ENCODE assay signal across 18 mouse cellular contexts in genomic region chr15:31250676-31251075, GRCm38 (mm10). TPM values are rescaled to one million over a fixed set of nuclear protein-coding genes. Genes with fewer than 3 reads are reported as not detected.
DNase-seq lines count a peak whose midpoint lies in the region; ATAC-seq and TF ChIP-seq lines count a peak whose summit lies in the region.
"Had no signal": no experiment of that assay in that cellular context is flagged by ENCODE, and none has a peak within 500 bp of the region (broad histone marks: within the 10 kb centered on the region; RNA-seq: fewer than 3 reads in every experiment).

No protein-coding gene starts in this region.

- H3K27ac ChIP-seq in forebrain, embryonic 13.5 days: no peak overlapping the region
- no peak overlapping the region for H3K27ac ChIP-seq in forebrain, embryonic 10.5 days
- H3K27ac ChIP-seq in liver, adult 2 months (replicated peaks; ENCODE audit: insufficient read depth, low read depth, low read length): peak overlapping the region; percentile 80
- H3K27ac ChIP-seq in neural tube, embryonic 13.5 days (replicated peaks): 0 out of 2 replicates have a peak overlapping the region, but pooled peaks have one; percentile 29
- H3K27ac ChIP-seq in neural tube, embryonic 15.5 days (replicated peaks): no peak overlapping the region
- H3K27ac ChIP-seq in embryonic facial prominence, embryonic 15.5 days (replicated peaks): 0 out of 2 replicates have a peak overlapping the region, but pooled peaks have one; percentile 2
- H3K27ac ChIP-seq: heart, adult 2 months; limb, embryonic 10.5 days had no signal

- TF ChIP-seq CTCF in liver, adult 2 months (IDR thresholded peaks at IDR 0.05; ENCODE audit: low read depth, low read length): no peak

- peaks cover 22% of the 10 kb centered on the region for H3K79me2 ChIP-seq in liver, adult 2 months (ENCODE audit: control insufficient read depth, insufficient read depth, low read length)

- H3K27me3 ChIP-seq in forebrain, embryonic 13.5 days: no peaks in the 10 kb centered on the region
- no peaks in the 10 kb centered on the region for H3K27me3 ChIP-seq in forebrain, embryonic 10.5 days (ENCODE audit: poor library complexity, severe bottlenecking)
- H3K27me3 ChIP-seq in liver, adult 2 months (ENCODE audit: control insufficient read depth, insufficient read depth, low read length): no peaks in the 10 kb centered on the region
- H3K27me3 ChIP-seq in neural tube, embryonic 13.5 days: no peaks in the 10 kb centered on the region
- no peaks in the 10 kb centered on the region for H3K27me3 ChIP-seq in neural tube, embryonic 15.5 days (replicated peaks)
- no peaks in the 10 kb centered on the region for H3K27me3 ChIP-seq in embryonic facial prominence, embryonic 15.5 days
- H3K27me3 ChIP-seq: heart, embryonic 12.5 days; limb, embryonic 15.5 days had no signal

- TF ChIP-seq POLR2A in liver, adult 2 months (IDR thresholded peaks at IDR 0.05; ENCODE audit: extremely low read depth, insufficient read depth, low read length): no peak

- H3K4me1 ChIP-seq in forebrain, embryonic 13.5 days: peaks cover 17% of the 10 kb centered on the region
- H3K4me1 ChIP-seq in forebrain, embryonic 10.5 days: peaks cover 40% of the 10 kb centered on the region
- H3K4me1 ChIP-seq in liver, adult 2 months (ENCODE audit: control insufficient read depth, insufficient read depth, low read length): peaks cover 48% of the 10 kb centered on the region
- peaks cover 24% of the 10 kb centered on the region for H3K4me1 ChIP-seq in neural tube, embryonic 13.5 days (replicated peaks)
- peaks cover 20% of the 10 kb centered on the region for H3K4me1 ChIP-seq in neural tube, embryonic 15.5 days
- H3K4me1 ChIP-seq in embryonic facial prominence, embryonic 15.5 days: peaks cover 50% of the 10 kb centered on the region

- H3K9ac ChIP-seq in forebrain, embryonic 13.5 days: no peak overlapping the region
- H3K9ac ChIP-seq in liver, adult 2 months (ENCODE audit: low read depth, low read length): no peak overlapping the region
- H3K9ac ChIP-seq in neural tube, embryonic 13.5 days: no peak overlapping the region
- no peak overlapping the region for H3K9ac ChIP-seq in neural tube, embryonic 15.5 days (replicated peaks)
- no peak overlapping the region for H3K9ac ChIP-seq in embryonic facial prominence, embryonic 15.5 days
- H3K9ac ChIP-seq: heart, embryonic 12.5 days; limb, embryonic 15.5 days had no signal

- no peaks in the 10 kb centered on the region for H3K9me3 ChIP-seq in forebrain, embryonic 13.5 days (replicated peaks)
- no peaks in the 10 kb centered on the region for H3K9me3 ChIP-seq in forebrain, embryonic 10.5 days
- no peaks in the 10 kb centered on the region for H3K9me3 ChIP-seq in neural tube, embryonic 13.5 days
- no peaks in the 10 kb centered on the region for H3K9me3 ChIP-seq in neural tube, embryonic 15.5 days (replicated peaks)
- H3K9me3 ChIP-seq in embryonic facial prominence, embryonic 15.5 days (replicated peaks): no peaks in the 10 kb centered on the region
- H3K9me3 ChIP-seq: heart, embryonic 12.5 days; limb, embryonic 10.5 days; limb, embryonic 15.5 days had no signal

- H3K36me3 ChIP-seq in forebrain, embryonic 13.5 days (ENCODE audit: poor library complexity, severe bottlenecking): no peaks in the 10 kb centered on the region
- H3K36me3 ChIP-seq in forebrain, embryonic 10.5 days (replicated peaks): no peaks in the 10 kb centered on the region
- H3K36me3 ChIP-seq in liver, adult 2 months (ENCODE audit: control insufficient read depth, insufficient read depth, low read length): no peaks in the 10 kb centered on the region
- H3K36me3 ChIP-seq in neural tube, embryonic 13.5 days: no peaks in the 10 kb centered on the region
- H3K36me3 ChIP-seq in neural tube, embryonic 15.5 days: no peaks in the 10 kb centered on the region
- H3K36me3 ChIP-seq in embryonic facial prominence, embryonic 15.5 days: no peaks in the 10 kb centered on the region
- H3K36me3 ChIP-seq: heart, embryonic 12.5 days; limb, embryonic 10.5 days; limb, embryonic 15.5 days had no signal

- no peak overlapping the region for H3K4me2 ChIP-seq in forebrain, embryonic 13.5 days
- no peak overlapping the region for H3K4me2 ChIP-seq in neural tube, embryonic 13.5 days
- H3K4me2 ChIP-seq in neural tube, embryonic 15.5 days: no peak overlapping the region
- no peak overlapping the region for H3K4me2 ChIP-seq in embryonic facial prominence, embryonic 15.5 days (replicated peaks)
- H3K4me2 ChIP-seq: heart, embryonic 12.5 days; limb, embryonic 15.5 days had no signal

- 62% methylated on average over 3 of the region's 3 CpGs for WGBS in forebrain, embryonic 13.5 days
- WGBS in forebrain, embryonic 10.5 days: 78% methylated on average over 3 of the region's 3 CpGs
- WGBS in liver, adult 2 months: 94% methylated on average over 3 of the region's 3 CpGs
- 43% methylated on average over 3 of the region's 3 CpGs for WGBS in neural tube, embryonic 13.5 days
- 29% methylated on average over 3 of the region's 3 CpGs for WGBS in neural tube, embryonic 15.5 days
- WGBS in embryonic facial prominence, embryonic 15.5 days: 62% methylated on average over 3 of the region's 3 CpGs

- no peak overlapping the region for H3K4me3 ChIP-seq in forebrain, embryonic 13.5 days
- no peak overlapping the region for H3K4me3 ChIP-seq in forebrain, embryonic 10.5 days
- no peak overlapping the region for H3K4me3 ChIP-seq in liver, adult 2 months (ENCODE audit: insufficient read depth, low read depth, low read length)
- H3K4me3 ChIP-seq in neural tube, embryonic 13.5 days: no peak overlapping the region
- no peak overlapping the region for H3K4me3 ChIP-seq in neural tube, embryonic 15.5 days (replicated peaks)
- no peak overlapping the region for H3K4me3 ChIP-seq in embryonic facial prominence, embryonic 15.5 days (replicated peaks)
- H3K4me3 ChIP-seq: heart, adult 2 months; heart, embryonic 12.5 days; limb, embryonic 10.5 days; limb, embryonic 15.5 days had no signal

- no peak for DNase-seq in forebrain, embryonic 10.5 days (ENCODE audit: extremely low spot score, low spot score)
- no peak for DNase-seq in liver, adult 2 months (ENCODE audit: extremely low read depth, low read depth, low spot score)
- DNase-seq in liver: no peak
- no peak for DNase-seq in thymus, adult 18-20 months
- DNase-seq: adrenal gland, postnatal 25 days; heart, adult 2 months; heart, postnatal 4 days; kidney, adult 9 months; kidney, postnatal 10 days; lung, postnatal 36 days had no signal

- ATAC-seq in forebrain, embryonic 13.5 days: peak; percentile 28; the same call in 1 of the 2 replicates
- peak; percentile 71 for ATAC-seq in neural tube, embryonic 13.5 days (ENCODE audit: low read depth)
- no peak for ATAC-seq in neural tube, embryonic 15.5 days (ENCODE audit: low FRiP score)
- ATAC-seq in embryonic facial prominence, embryonic 15.5 days (ENCODE audit: insufficient number of reproducible peaks, low FRiP score, low TSS enrichment, low read depth): no peak
- ATAC-seq: CD4-positive, CD25-positive, alpha-beta regulatory T cell, adult 4 months had no signal

RNA-seq across cellular contexts. Expression of gene Dap, which starts 26.6 kb away (rescaled TPM):
- 23.3 and 23.8 TPM in 2 replicates for polyA plus RNA-seq in forebrain, embryonic 13.5 days (2015; fragmentation: Nextera tagmentation; extraction: Ambion mirVana)
- 29.0 and 31.9 TPM in 2 replicates for polyA plus RNA-seq in forebrain, embryonic 10.5 days (2016; fragmentation: Nextera tagmentation; extraction: Ambion mirVana)
- total RNA-seq in liver, adult 2 months (2014; rRNA removed): 53.6 and 63.8 TPM in 2 replicates
- 156 and 257 TPM in 2 replicates for polyA plus RNA-seq in liver, adult 2 months (2012; rRNA removed)
- polyA plus RNA-seq in neural tube, embryonic 13.5 days (2015; fragmentation: Nextera tagmentation; extraction: Ambion mirVana): 33.4 and 34.7 TPM in 2 replicates
- polyA plus RNA-seq in neural tube, embryonic 15.5 days (2015; fragmentation: Nextera tagmentation; extraction: Ambion mirVana): 28.2 and 35.3 TPM in 2 replicates
- 111 and 115 TPM in 2 replicates for polyA plus RNA-seq in embryonic facial prominence, embryonic 15.5 days (2015; fragmentation: Nextera tagmentation; extraction: Ambion mirVana)

Comparison
In these comparisons a context has a peak if more than half of its experiments do, and no peak if none do; other contexts are left out.
1. ATAC-seq: peak in forebrain, embryonic 13.5 days (single experiment) and neural tube, embryonic 13.5 days (single experiment); none in neural tube, embryonic 15.5 days (single experiment) and embryonic facial prominence, embryonic 15.5 days (single experiment).
2. H3K27ac ChIP-seq: peak in liver, adult 2 months (single experiment), neural tube, embryonic 13.5 days (single experiment) and embryonic facial prominence, embryonic 15.5 days (single experiment); none in forebrain, embryonic 13.5 days (single experiment), forebrain, embryonic 10.5 days (single experiment) and neural tube, embryonic 15.5 days (single experiment).